Mouse (Mus musculus): Measurements from ENCODE around the gene Zfp385a. TPM values are rescaled to one million over a fixed set of nuclear protein-coding genes. Genes with fewer than 3 reads are reported as not detected.

The Zfp385a gene
- total RNA-seq, 2 experiments from 2014 or later = 62.1 to 70.0 TPM

- peak in 1 of 2 experiments; percentile 62 for DNase-seq (ENCODE audit: low spot score in 2 of 2)
Observed at GRCm38 (mm10) chr15:103365471-103366375, 25.8 kb upstream of the Zfp385a start.

DNA sequence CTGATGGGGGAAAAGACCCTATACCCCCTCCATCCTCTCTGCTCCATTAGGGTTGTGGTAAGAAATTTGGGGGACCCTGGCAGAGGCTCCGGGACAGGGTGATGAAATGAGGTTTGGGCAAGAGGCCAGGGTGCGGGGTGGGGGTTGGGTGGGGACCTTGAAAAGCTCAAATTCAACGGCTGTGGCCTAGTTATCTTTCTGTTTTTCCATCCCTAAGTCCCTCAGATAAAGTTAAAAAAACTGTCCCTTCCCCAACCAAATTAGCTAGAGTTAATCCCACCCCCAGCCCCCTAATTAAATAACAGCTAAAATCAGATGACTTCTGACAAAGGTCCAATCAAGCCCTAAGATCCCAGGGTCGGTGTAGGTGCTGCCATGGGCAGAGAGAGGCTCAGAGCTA lies 24.9 kb upstream of the Zfp385a start:
- DNase-seq (ENCODE audit: low spot score in 2 of 2) = no peak

- DNase-seq (ENCODE audit: low spot score in 2 of 2) = no peak
Observed at GRCm38 (mm10) chr15:103363809-103364208, 23.9 kb upstream of the Zfp385a start.

DNA sequence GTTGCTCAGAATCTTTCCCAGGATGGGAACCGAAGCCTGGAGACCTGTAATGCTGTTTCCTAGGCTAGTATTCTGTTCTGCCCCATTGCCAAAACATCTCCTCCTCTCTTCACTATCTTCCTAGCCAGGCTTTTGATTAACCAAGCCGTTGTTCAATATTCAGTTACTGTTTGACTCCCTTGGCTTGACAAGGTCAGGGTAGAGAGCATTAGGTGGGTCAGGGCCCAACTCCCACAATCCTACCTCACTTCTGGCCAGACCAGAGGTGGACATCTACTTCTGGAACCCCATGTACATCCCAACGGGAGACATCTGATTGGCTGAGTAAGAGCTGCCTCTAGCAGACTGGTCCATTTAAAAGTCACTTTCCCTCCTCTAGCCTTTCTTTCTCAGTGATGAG lies 23.1 kb upstream of the Zfp385a start:
- no peak for DNase-seq (ENCODE audit: low spot score in 2 of 2)

GRCm38 (mm10) chr15:103362333-103362732 lies 22.4 kb upstream of the Zfp385a start:
- DNase-seq (ENCODE audit: low spot score in 2 of 2) = no peak

DNA sequence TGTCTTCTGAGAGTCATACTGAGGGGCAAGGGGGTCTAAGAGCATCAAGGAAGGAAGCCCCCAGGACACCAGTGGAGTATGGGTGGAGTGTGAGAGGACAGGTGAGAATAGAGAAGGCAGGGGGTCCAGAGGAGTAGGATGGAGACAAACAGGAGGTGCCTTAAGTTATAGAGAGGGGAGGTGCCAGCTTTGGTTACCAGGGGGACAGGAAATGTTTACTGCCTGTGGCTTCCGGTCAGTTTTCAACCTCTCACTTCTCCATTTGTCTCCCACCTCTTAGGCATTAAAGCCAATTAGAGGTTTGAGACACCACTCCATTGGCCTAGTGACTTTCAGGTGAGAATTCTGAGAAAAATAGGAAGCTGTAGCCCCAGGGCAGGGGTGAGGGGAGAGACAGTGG lies 21.4 kb upstream of the Zfp385a start:
- DNase-seq (ENCODE audit: low spot score in 2 of 2) = no peak

GRCm38 (mm10) chr15:103359869-103360602 lies 20.1 kb upstream of the Zfp385a start:
- peak in 1 of 2 experiments; percentile 48 for DNase-seq (ENCODE audit: low spot score in 2 of 2)

- DNase-seq (ENCODE audit: low spot score in 2 of 2) = no peak
Observed at GRCm38 (mm10) chr15:103359122-103359510, 19.2 kb upstream of the Zfp385a start.

DNA sequence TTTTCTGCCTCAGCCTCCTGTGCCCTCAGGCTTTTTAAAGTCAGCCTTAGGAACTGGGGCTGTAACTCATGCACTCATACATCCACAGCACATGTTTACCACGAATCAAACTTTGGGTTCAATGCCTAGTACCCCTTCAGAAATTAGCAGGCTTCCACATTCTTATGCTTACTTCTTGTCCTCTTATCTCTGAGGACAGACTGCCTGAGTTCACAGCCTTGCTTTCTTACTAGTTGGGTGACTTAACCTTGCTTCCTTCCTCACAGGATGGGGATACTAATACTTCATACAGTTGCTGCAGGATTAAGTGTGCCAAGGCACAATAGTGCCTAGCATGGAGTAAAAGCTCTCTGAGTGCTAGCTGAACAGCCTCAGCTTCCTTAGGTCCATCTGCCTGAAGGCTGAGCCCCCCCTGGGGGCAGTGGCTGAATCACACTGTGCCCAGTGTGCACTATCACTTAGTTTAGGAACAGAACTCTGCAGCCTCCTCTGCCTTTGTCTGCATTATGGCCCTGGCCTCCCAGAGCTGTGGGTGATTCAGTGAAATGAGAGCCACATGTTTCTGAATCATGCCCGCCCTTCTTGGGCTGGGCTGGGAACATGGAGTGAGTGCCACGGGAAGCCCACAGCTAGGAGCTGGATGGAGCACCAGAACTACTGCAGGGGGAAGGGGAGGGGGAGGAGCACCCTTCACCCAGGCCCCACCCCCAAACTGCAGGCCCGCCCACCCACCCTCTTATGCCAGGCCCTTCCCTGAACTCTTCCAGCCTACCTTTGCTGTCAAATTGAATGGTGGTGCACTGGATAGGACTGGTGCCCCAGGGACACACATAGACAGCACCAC lies 18.6 kb upstream of the Zfp385a start:
- DNase-seq (ENCODE audit: low spot score in 2 of 2) = no peak

DNA sequence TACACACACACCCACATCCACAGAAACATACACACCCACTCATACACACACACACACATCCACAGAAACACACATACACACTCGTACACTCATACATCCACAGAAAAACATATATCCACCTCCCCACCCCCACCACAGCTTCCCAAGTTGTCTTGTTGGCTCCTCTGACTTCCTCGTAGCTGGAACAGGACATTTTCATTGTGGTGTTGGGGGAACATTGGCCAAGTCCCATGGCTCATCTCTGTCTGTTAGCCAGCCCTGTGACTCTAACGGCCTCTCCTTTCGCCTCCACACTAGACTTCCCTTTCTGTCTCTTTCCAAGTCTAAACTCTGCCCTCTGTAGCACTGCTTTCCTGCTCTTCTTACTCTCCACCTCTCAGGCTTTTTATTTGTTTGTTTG lies 17.9 kb upstream of the Zfp385a start:
- DNase-seq (ENCODE audit: low spot score in 2 of 2) = no peak

DNA sequence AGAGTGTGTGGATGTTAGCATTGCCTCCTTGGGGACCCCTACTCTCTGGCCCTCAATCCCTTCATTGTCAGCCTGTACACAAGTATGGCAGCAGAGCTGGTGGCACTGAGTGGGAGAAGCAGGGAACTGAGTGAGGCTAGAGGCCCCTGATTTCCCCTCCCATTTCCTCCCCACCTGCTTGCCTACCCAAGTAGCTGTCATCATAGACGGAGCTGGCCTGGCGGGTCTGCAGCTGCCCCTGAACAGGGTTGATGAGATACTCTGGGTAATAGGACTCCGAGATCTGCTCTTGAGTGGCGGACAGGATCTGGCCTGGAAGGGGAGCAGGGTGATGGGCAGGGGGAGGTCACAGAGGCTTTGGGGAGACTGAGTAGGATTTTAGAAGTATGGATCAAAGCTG lies 16.2 kb upstream of the Zfp385a start:
- DNase-seq (ENCODE audit: low spot score in 2 of 2) = no peak

DNA sequence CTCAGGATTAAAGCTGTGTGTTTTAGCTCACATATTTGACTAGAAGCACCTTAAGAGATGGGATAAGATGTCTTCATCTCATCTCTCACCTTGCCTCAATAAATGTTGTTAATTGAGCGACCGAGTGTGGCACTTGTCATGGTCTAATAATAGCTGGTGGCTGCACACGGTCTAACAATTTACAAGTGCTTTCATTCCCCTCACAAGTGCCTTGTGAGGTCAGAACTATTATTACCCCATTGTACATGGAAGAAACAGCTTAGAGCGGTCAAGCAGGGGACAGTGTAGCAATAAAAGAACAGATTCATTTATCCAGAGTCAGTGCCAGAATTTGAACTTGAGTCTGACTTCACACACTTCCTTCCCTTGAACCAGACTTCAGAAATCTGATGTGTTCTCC lies 15.5 kb upstream of the Zfp385a start:
- no peak for DNase-seq (ENCODE audit: low spot score in 2 of 2)

GRCm38 (mm10) chr15:103354690-103355089 lies 14.8 kb upstream of the Zfp385a start:
- no peak for DNase-seq (ENCODE audit: low spot score in 2 of 2)

- no peak for DNase-seq (ENCODE audit: low spot score in 2 of 2)
Observed at GRCm38 (mm10) chr15:103353511-103354256, 13.8 kb upstream of the Zfp385a start.

DNA sequence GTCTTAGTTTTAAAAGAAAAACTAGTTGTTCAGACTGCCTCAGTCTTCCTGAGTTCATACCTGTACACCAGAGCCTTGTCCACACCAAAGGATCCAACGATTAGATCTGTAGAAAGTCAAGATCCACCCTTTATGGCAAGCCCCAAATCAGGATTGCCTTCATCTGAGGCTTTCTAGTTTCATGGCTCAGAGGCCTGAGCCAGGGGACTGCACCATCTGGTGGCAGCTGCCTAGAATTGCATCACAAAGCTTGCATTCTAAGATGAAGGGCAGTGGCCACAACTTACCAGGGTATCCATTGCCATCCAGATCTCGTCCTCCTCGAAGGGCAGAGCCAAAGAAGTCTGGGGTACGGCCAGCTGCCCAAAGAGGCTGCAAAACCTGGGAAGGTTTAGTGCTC lies 13.0 kb upstream of the Zfp385a start:
- peak in 1 of 2 experiments; percentile 56 for DNase-seq (ENCODE audit: low spot score in 2 of 2)

DNA sequence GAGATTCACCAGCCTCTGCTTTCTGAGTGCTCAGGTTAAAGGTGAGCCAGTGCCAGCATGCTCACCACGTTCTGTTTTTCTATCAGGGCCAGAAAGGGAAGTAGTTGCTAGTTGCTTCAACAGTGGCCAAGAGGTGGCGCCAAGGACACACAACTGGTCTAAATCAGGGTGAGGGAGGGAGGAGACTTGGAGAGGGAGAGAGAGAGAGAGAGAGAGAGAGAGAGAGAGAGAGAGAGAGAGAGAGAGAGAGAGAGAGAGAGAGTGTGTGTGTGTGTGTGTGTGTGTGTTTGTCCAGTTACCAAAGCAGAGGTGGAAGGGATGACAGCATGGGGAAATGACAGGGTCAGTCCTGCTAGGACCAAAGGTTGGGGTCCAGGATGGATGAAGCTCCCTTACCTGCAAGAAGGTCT lies 7.4 kb upstream of the Zfp385a start:
- peak in 1 of 2 experiments; percentile 62 for DNase-seq (ENCODE audit: low spot score in 2 of 2)

DNA sequence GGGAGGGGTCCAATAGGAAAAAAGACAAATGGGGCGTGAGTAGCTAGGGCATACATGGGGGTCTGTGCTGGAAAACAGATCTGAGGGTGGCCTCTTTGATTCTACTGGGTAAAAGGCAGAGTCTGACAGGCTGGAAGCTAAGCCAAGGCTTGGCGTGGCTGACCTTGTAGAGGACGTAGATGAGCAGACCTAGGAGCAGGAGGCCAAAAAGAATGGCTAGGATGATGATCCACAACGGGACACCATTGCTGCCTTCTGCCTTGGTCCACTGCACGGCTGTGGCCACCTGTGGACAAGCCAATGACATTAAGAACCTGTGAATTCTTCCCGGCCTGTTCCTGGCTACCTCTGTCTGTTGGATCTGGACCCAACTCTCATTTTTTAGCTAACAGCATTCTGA lies 5.9 kb upstream of the Zfp385a start:
- DNase-seq (ENCODE audit: low spot score in 2 of 2) = no peak

GRCm38 (mm10) chr15:103343556-103343955 lies 3.7 kb upstream of the Zfp385a start:
- no peak for DNase-seq (ENCODE audit: low spot score in 2 of 2)

DNA sequence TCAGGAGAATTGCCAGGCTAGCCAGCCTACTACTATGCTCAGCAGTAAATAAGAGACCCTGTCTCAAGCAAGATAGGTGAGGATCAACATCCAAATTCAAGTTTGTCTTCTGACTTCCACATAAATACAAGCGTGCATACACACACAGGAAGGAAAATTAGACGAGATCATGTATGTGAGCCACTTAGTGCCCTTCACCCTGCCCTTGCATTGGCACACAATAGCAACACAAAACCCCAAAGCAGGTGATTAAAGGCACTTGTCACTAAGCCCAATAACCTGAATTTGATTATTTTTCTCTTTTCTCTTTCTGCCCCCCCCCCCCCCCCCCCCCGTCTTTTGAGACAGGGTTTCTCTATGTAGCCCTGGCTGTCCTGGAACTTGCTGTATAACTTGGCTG lies 3.1 kb upstream of the Zfp385a start:
- no peak for DNase-seq (ENCODE audit: low spot score in 2 of 2)

DNA sequence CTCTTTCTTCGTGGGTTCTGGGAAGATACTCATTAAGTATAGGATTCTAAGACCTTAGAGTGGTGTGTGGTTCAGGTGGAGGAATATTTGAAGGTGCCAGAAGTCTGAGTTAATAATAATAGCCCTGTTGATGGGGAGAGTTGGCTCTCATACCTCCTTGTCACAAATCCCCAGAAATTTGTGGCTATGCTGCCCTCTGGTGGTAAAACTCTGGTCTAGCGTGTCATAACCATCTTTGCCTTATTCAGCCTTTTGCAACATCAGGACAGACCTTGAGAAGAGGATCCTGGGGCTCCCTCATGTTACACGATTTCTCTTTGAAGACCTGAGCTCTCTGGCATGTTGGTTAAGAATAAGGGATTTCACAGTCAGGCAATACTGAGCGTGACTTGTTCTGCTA lies 2.5 kb upstream of the Zfp385a start:
- DNase-seq (ENCODE audit: low spot score in 2 of 2) = peak; percentile 53 to 71

DNA sequence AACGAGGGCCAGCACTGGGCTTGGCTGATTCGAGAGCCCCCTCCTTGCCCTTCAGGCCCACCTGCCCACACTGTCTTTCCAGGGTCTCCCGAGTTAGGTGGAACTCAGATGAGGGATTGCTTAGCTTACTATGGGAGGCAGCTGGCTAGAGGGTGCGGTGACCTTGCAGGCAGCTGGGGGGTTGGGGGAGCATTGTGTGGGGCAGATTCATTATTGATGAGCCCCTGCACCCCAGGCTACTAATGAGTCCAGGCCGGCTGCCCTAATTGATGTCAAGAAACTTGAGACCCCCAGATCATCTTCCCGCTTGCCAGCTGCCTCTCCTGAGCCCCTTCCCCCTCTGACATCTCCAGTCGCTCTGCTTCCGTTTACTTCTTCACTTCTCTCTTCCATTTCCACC lies 1.7 kb upstream of the Zfp385a start:
- peak in 1 of 2 experiments; percentile 16 for DNase-seq (ENCODE audit: low spot score in 2 of 2)
